Mouse (Mus musculus): ENCODE measurements at regions not wholly inside any gene's neighbourhood (a gene's known extent, or its start where the extent isn't known, plus 50 kb on each side); places are given as distances from the start of the nearest gene placed in this dataset.

DNA sequence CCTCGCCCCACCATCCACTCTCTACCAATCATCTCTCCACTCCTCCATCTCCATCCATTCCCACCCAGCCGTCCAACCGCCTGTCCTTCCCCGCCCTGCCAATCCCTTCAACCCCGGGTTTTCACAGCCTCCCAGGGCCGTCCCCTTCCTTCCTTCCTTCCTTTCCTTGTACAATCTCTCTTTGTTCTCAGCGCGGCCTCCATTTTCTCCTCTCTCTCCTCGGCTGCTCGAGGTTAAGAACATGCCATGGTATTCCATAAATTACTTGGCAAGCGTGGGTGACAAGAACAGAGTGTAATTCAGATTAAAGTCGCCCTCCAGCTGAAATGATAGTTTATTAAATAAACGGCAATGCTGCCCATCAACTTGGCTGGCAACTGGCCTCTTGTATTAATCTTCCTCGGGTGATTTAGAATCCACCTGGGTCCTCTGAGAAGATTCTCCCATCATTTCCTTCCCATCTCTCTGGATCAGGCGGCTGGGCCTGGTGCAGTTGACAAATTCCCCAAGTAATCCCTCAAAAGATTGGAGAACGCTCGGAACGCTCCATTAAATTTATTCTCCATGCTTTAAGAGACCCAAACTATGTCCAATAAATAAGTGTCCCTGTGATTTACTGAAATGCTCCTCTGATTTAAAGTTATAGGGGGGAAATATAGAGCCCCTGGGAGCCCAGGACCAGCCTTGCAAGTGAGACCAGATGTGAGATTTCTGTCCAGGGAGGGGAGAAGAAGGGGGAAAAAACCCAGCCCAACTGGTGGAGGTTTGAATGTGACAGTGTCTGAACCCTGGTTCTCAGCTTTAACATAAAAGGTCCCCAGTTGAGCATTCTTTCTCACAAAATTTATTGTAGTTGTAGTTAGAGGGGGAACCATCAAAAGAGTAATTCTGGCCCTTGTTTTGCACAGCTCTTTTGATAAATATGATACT is 125.0 kb upstream of the Zfp703 start:
- Histone ChIP-seq H3K36me3 (no peaks in the 10 kb centered on the region), H3K4me1 (peaks cover 20% of the 10 kb centered on the region), H3K4me2 (no peak overlapping the region), H3K27me3 (replicated peaks) (0 out of 2 replicates have a peak, but pooled peaks cover 4% of the 10 kb centered on the region), H3K9me3 (no peaks in the 10 kb centered on the region), H3K27ac (no peak overlapping the region), H3K4me3 (replicated peaks) (no peak overlapping the region), H3K9ac (no peak overlapping the region)
- no peak for ATAC-seq (ENCODE audit: insufficient read depth, low FRiP score, low read depth)
- WGBS: 61% methylated on average over 18 of the region's 18 CpGs

DNA sequence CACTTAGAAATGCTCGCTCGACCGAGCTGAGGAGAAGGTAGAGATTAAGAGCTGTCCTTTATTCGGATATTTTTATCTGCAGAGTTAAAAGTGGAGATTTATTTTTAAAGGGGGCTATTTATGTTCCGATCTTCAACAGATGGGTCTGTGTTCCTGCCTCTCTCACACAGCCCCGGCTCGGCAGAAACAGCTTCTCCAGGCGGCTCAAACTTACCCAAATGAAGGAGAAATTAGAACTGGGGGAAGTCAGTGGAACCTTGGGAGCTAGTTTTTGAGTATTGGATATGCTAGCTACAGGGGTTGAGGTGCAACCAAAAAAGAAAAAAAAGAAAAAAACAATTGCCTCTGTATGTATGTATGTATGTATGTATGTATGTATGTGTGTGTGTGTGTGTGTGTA is 124.2 kb upstream of the Zfp703 start:
- H3K4me3 ChIP-seq (replicated peaks): no peak overlapping the region
- 55% methylated on average over 8 of the region's 8 CpGs for WGBS
- no peaks in the 10 kb centered on the region for H3K9me3 ChIP-seq
- ATAC-seq (ENCODE audit: insufficient read depth, low FRiP score, low read depth): no peak
- H3K4me1 ChIP-seq: peaks cover 18% of the 10 kb centered on the region
- H3K4me2 ChIP-seq: no peak overlapping the region
- H3K9ac ChIP-seq: no peak overlapping the region
- no peak overlapping the region for H3K27ac ChIP-seq
- H3K36me3 ChIP-seq: no peaks in the 10 kb centered on the region
- H3K27me3 ChIP-seq (replicated peaks): 0 out of 2 replicates have a peak, but pooled peaks cover 4% of the 10 kb centered on the region

DNA sequence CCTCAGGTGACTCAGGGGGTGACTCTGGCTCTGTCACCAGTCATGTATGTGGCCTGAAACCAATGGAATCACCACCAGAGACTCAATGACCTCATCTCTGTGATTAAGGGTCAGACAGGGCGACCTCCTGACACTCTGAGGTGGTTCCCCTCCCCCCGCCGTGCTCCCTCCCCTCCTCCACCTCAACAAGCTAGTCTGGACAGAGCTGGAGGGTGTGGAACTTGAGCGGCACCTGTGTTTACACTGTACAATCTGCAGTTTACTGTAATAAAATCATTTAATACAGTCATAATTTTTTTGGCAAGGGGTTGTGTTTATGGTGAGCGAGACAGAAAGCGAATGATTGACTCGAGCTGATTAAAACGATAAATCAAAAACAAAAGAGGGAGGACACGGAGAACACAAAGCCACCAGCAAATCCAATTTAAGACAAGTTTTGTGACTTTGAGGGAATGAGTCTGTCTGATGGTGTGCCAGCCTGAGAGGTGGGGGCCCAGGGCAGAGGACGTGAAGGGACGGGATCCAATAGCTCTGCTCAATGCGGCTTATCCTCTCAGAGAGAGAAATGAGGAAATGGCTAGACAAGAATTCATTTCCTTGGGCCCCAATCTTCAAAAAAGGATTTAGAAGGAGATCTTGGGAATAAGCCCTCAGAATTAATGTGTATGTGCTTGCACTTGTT is 122.4 kb upstream of the Zfp703 start:
- Histone ChIP-seq H3K4me2 (no peak overlapping the region), H3K27ac (no peak overlapping the region)
- 35% methylated on average over 12 of the region's 12 CpGs for WGBS

DNA sequence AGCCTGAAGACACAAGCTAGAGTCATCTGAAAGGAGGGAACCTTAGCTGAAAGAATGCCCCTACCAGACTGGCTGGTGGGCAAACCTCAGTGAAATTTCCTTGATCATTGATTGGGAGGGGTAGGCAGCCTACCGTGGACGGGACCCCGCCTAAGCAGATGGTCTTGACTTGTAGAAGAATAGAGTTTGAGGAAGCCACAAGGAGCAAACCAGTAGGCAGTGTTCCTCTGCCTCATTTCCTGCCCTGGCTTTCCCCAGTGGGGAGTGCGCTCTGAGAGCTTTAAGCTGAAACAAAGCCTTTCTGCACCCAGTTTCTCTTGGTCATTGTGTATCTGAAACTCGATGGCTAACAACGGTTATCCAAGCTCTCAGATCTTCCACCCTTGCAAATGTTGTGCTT is 121.9 kb upstream of the Zfp703 start:
- H3K9ac ChIP-seq: no peak overlapping the region
- 65% methylated on average over 6 of the region's 6 CpGs for WGBS
- peaks cover 4% of the 10 kb centered on the region; the same call in 1 of the 2 replicates for H3K4me1 ChIP-seq
- H3K9me3 ChIP-seq: no peaks in the 10 kb centered on the region
- no peak for ATAC-seq (ENCODE audit: insufficient read depth, low FRiP score, low read depth)
- no peak overlapping the region for H3K4me3 ChIP-seq (replicated peaks)
- H3K27me3 ChIP-seq (replicated peaks): 0 out of 2 replicates have a peak, but pooled peaks cover 3% of the 10 kb centered on the region
- H3K4me2 ChIP-seq: no peak overlapping the region
- no peaks in the 10 kb centered on the region for H3K36me3 ChIP-seq
- H3K27ac ChIP-seq: no peak overlapping the region

More for the DNA sequence above, 122.4 kb upstream of the Zfp703 start:
- ATAC-seq (ENCODE audit: insufficient read depth, low FRiP score, low read depth): peak; percentile 72
- no peak overlapping the region for H3K9ac ChIP-seq
- 0 out of 2 replicates have a peak, but pooled peaks cover 4% of the 10 kb centered on the region for H3K27me3 ChIP-seq (replicated peaks)
- H3K4me3 ChIP-seq (replicated peaks): no peak overlapping the region
- H3K36me3 ChIP-seq: no peaks in the 10 kb centered on the region
- H3K9me3 ChIP-seq: no peaks in the 10 kb centered on the region
- peaks cover 8% of the 10 kb centered on the region; the same call in 1 of the 2 replicates for H3K4me1 ChIP-seq

DNA sequence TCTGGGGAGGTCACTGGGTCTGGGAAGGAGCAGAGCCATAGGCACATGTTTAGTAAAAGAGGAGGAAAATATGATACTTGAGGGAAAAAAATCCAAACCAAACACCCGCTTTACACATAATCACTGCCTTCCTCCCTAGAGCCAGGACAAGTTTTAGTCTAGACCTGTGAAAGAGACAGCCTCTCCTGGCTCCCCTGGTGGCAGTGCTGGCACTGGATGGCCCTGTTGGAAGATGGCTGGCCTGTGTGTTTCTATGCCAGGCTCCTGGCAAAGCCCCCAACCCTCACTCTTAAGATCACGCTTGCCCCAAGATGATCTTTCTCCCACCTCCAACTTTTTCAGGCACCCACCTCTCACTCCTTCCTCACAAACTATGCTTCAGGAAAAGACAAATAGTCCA is 112.6 kb upstream of the Zfp703 start:
- 86% methylated on average over 2 of the region's 2 CpGs for WGBS

DNA sequence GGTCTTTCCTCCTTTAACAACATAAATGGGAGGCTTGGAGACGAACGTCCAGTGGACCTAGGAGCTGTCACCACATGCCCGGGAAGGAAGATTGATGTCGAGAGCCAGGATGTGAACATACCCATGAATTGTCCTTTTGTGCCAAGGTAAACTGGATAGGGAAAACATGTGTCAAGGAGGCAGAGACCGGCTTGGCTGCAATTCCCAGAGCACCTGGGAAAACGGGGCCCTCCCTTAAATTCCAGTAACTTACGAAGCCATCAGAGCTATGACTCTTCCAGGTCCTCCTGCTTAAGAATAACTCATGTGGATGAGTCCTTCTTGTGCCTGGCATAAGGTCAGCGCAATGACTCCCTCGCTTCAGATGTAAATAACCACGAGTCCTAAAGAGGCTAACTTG is 112.2 kb upstream of the Zfp703 start:
- Histone ChIP-seq H3K27ac (no peak overlapping the region), H3K9ac (no peak overlapping the region), H3K27me3 (replicated peaks) (no peaks in the 10 kb centered on the region), H3K4me1 (no peaks in the 10 kb centered on the region), H3K9me3 (no peaks in the 10 kb centered on the region), H3K4me3 (replicated peaks) (no peak overlapping the region), H3K36me3 (no peaks in the 10 kb centered on the region), H3K4me2 (no peak overlapping the region)
- ATAC-seq (ENCODE audit: insufficient read depth, low FRiP score, low read depth): no peak; the same call in 1 of the 2 replicates
- WGBS: 56% methylated on average over 10 of the region's 10 CpGs

More for the DNA sequence above, 112.6 kb upstream of the Zfp703 start:
- Histone ChIP-seq H3K9ac (no peak overlapping the region), H3K36me3 (no peaks in the 10 kb centered on the region), H3K4me1 (no peaks in the 10 kb centered on the region), H3K4me3 (replicated peaks) (no peak overlapping the region), H3K27ac (no peak overlapping the region), H3K9me3 (no peaks in the 10 kb centered on the region), H3K27me3 (replicated peaks) (no peaks in the 10 kb centered on the region), H3K4me2 (no peak overlapping the region)
- no peak for ATAC-seq (ENCODE audit: insufficient read depth, low FRiP score, low read depth)

DNA sequence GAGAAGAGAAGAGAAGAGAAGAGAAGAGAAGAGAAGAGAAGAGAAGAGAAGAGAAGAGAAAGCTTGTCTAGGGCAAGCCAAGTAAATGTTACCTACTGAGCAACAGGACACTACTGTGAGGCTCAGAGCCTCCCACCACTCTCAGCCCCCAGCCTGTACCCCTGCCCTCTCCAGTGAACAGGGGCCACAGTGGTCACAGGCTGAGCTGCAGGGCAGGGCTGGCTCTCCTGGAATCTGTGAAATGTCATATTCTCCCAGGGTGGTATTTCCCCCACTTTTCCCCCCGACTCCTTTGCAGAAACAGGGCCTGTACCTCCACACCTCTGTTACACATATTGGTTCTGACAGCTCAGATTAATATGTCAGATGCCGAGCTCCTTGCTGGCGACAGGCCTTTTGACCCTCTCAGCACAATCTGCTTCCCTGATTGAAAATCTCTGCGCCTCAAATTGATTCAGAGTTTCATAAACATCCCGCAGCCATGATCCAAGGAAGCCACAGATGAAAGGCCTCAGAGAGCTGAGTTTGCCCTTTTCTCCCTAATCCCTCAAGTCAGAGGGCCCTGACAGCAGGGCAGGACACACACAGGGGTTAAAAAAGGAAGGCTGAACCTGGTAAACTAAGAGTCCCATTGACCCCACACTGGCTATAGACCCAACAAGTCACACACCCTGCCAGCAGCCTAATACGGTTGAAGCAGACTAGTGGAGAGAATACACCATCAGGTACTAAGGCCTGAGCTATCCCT is 108.8 kb upstream of the Zfp703 start:
- no peak for ATAC-seq (ENCODE audit: insufficient read depth, low FRiP score, low read depth)
- Histone ChIP-seq H3K9me3 (no peaks in the 10 kb centered on the region), H3K36me3 (no peaks in the 10 kb centered on the region), H3K27ac (no peak overlapping the region), H3K4me1 (no peaks in the 10 kb centered on the region), H3K27me3 (replicated peaks) (no peaks in the 10 kb centered on the region), H3K4me2 (no peak overlapping the region), H3K9ac (no peak overlapping the region), H3K4me3 (replicated peaks) (no peak overlapping the region)
- WGBS: 43% methylated on average over 6 of the region's 6 CpGs

DNA sequence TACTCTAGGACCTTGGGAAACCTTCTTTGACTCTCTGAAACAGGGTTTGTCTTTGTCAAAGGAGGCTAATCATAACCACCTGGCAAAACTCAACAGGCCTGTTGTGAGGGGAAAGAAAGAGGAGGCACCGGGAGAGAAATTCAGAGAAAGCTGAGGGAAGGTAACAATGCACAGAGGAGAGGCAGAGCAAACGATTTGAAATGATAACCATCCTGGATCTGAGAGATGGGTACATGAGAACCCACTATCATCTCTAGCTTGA is 108.3 kb upstream of the Zfp703 start:
- H3K27me3 ChIP-seq (replicated peaks): no peaks in the 10 kb centered on the region
- H3K4me1 ChIP-seq: no peaks in the 10 kb centered on the region
- H3K4me3 ChIP-seq (replicated peaks): no peak overlapping the region
- H3K9ac ChIP-seq: no peak overlapping the region
- no peak overlapping the region for H3K27ac ChIP-seq
- no peak for ATAC-seq (ENCODE audit: insufficient read depth, low FRiP score, low read depth)
- H3K4me2 ChIP-seq: no peak overlapping the region
- 52% methylated on average over 2 of the region's 2 CpGs for WGBS
- no peaks in the 10 kb centered on the region for H3K36me3 ChIP-seq
- H3K9me3 ChIP-seq: no peaks in the 10 kb centered on the region

DNA sequence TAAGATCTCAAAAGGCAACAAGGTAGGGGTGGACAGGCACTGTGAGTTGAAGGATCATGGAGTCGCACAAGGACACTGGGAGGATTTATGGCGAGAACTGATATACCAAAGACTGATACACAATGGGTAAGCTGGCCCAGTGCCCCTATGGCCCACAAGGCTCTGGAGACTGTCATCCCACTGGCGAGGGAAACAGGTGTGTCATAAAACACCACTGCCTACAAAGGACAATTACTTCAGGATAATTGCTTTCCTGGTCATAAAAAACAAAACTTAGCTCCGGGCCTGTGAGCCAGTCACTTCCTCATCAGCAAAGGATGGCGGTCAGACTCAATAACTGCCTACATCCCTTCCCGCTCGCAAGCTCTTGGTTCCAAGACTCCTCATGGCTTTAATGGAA is 105.3 kb upstream of the Zfp703 start:
- Histone ChIP-seq H3K27me3 (replicated peaks) (no peaks in the 10 kb centered on the region), H3K27ac (no peak overlapping the region), H3K4me1 (no peaks in the 10 kb centered on the region), H3K4me3 (replicated peaks) (no peak overlapping the region), H3K36me3 (no peaks in the 10 kb centered on the region), H3K9me3 (no peaks in the 10 kb centered on the region), H3K9ac (no peak overlapping the region), H3K4me2 (no peak overlapping the region)
- ATAC-seq (ENCODE audit: insufficient read depth, low FRiP score, low read depth): no peak
- WGBS: 81% methylated on average over 7 of the region's 7 CpGs

DNA sequence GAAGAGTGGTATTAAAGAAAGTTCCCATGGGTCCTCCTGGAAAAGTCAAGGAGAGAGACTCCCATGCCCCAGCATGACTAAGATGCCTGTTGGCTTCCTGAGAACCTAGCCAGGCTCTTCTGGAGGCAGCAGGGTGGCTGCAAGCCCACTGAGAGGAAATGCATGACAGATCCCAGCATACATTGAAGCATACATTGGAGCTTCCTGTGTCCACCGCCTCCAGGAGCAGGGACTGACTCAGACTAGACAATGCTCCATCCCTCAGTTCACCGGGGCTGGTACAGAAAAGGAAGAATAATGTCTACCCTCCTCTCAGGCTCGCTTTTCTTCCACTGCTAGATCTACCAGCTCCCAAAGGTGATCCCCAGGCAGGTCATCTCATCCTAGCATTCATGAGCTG is 104.7 kb upstream of the Zfp703 start:
- H3K4me3 ChIP-seq (replicated peaks): no peak overlapping the region
- H3K4me1 ChIP-seq: no peaks in the 10 kb centered on the region
- no peaks in the 10 kb centered on the region for H3K27me3 ChIP-seq (replicated peaks)
- no peak overlapping the region for H3K9ac ChIP-seq
- no peak for ATAC-seq (ENCODE audit: insufficient read depth, low FRiP score, low read depth)
- whole genome bisulfite sequencing: 79% methylated on average over 3 of the region's 3 CpGs
- no peaks in the 10 kb centered on the region for H3K36me3 ChIP-seq
- H3K4me2 ChIP-seq: no peak overlapping the region
- no peaks in the 10 kb centered on the region for H3K9me3 ChIP-seq
- no peak overlapping the region for H3K27ac ChIP-seq

DNA sequence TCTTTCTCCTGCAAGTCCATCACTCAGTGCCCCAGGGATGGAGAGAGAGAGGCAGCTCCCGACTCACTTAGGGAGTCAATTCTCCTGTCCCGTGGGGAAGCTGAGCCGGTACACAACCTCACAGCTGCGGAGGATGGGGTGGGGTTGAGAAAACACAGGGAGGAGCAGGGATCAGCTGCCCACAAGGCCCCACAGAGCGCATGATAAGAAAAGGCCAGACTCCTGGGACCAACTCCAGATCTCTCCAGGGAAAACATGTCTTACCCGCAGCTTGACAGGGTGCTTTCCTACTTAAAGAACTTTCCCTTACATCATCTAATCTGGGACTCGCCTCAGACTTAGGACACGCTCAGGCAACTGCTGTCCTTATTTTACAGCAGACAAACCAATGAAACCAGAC is 104.3 kb upstream of the Zfp703 start:
- Histone ChIP-seq H3K4me3 (replicated peaks) (no peak overlapping the region), H3K4me2 (no peak overlapping the region), H3K36me3 (no peaks in the 10 kb centered on the region), H3K27me3 (replicated peaks) (no peaks in the 10 kb centered on the region), H3K4me1 (no peaks in the 10 kb centered on the region), H3K9ac (no peak overlapping the region), H3K27ac (no peak overlapping the region), H3K9me3 (no peaks in the 10 kb centered on the region)
- WGBS: 41% methylated on average over 8 of the region's 8 CpGs
- ATAC-seq (ENCODE audit: insufficient read depth, low FRiP score, low read depth): no peak

DNA sequence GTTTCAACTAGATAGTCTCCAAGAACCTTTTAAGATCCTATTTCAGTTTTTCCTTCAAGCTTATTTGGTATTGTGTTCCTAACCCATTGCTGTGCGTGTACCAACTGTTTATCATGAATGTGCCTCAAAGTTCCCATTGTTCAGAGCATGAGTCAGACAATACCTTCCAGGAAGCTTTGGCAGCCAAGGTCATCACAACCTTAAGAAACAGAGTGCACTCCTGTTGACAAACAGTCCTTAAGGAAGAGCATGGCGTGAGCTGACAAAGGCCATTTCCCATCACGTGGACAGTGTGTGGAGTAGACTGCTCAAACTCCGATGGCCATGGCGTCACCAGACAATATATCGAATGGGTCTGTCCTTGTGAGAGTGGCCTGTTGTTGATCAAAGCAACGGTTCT is 96.9 kb upstream of the Zfp703 start:
- Histone ChIP-seq H3K27ac (no peak overlapping the region), H3K36me3 (no peaks in the 10 kb centered on the region), H3K4me3 (replicated peaks) (no peak overlapping the region), H3K27me3 (replicated peaks) (no peaks in the 10 kb centered on the region), H3K9ac (no peak overlapping the region), H3K4me1 (peaks cover 12% of the 10 kb centered on the region), H3K4me2 (no peak overlapping the region), H3K9me3 (no peaks in the 10 kb centered on the region)
- no peak for ATAC-seq (ENCODE audit: insufficient read depth, low FRiP score, low read depth)
- 74% methylated on average over 7 of the region's 7 CpGs for WGBS

Data from stomach, embryonic 15.5 days (tissue).